Mouse (Mus musculus): Measurements from ENCODE around the gene Trim10. TPM values are rescaled to one million over a fixed set of nuclear protein-coding genes. Genes with fewer than 3 reads are reported as not detected.

Trim10 gene
- polyA plus RNA-seq, 1 experiment from 2014 or later = 5.9 TPM

GRCm38 (mm10) chr17:36900691-36901090, 31.3 kb downstream of the Trim10 start:
- no peak for ATAC-seq (replicated peaks; ENCODE audit: insufficient number of reproducible peaks, low FRiP score, low TSS enrichment, low read depth)
- WGBS = 35% methylated on average over 1 of the region's 1 CpGs
- H3K27me3 ChIP-seq (ENCODE audit: control insufficient read depth, insufficient read depth, low read length) = no peaks in the 10 kb centered on the region

DNA sequence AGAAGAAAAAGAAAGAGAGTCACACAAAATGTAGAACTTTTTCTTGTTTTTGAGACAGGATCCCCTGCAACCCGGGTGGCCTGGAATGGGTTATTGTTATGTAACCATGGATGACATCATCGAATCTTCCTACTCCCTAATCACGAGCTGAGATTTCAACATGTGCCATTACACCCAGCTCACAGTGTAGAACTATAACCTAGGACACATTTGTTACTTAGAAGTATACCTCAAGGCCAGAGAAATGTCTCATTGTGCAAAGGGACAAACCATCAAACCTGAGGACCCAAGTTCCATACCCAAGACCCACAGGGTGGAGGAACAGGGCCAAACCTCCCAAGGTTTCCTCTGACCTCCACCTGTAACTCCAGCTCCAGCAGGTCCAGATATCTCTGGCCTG, 34.3 kb downstream of the Trim10 start:
- Histone ChIP-seq H3K4me2 (ENCODE audit: low read depth, low read length) (no peak overlapping the region), H3K27me3 (ENCODE audit: control insufficient read depth, insufficient read depth, low read length) (no peaks in the 10 kb centered on the region), H3K36me3 (replicated peaks; ENCODE audit: control insufficient read depth, insufficient read depth, low read depth, low read length) (no peaks in the 10 kb centered on the region), H3K9me3 (replicated peaks; ENCODE audit: control insufficient read depth, low read length) (no peaks in the 10 kb centered on the region), H3K4me1 (ENCODE audit: control insufficient read depth, insufficient read depth, low read length) (no peaks in the 10 kb centered on the region), H3K27ac (replicated peaks; ENCODE audit: low read depth, low read length) (no peak overlapping the region), H3K9ac (replicated peaks; ENCODE audit: low read length) (no peak overlapping the region), H3K4me3 (ENCODE audit: low read depth, low read length) (no peak overlapping the region)
- ATAC-seq (replicated peaks; ENCODE audit: insufficient number of reproducible peaks, low FRiP score, low TSS enrichment, low read depth) = no peak
- DNase-seq (ENCODE audit: low spot score) = no peak
- WGBS = 70% methylated on average over 3 of the region's 3 CpGs

More at GRCm38 (mm10) chr17:36900691-36901090, 31.3 kb downstream of the Trim10 start:
- Histone ChIP-seq H3K27ac (replicated peaks; ENCODE audit: low read depth, low read length) (no peak overlapping the region), H3K4me1 (ENCODE audit: control insufficient read depth, insufficient read depth, low read length) (no peaks in the 10 kb centered on the region), H3K9ac (replicated peaks; ENCODE audit: low read length) (no peak overlapping the region), H3K9me3 (replicated peaks; ENCODE audit: control insufficient read depth, low read length) (no peaks in the 10 kb centered on the region), H3K36me3 (replicated peaks; ENCODE audit: control insufficient read depth, insufficient read depth, low read depth, low read length) (no peaks in the 10 kb centered on the region), H3K4me3 (ENCODE audit: low read depth, low read length) (no peak overlapping the region), H3K4me2 (ENCODE audit: low read depth, low read length) (no peak overlapping the region)
- DNase-seq (ENCODE audit: low spot score) = no peak

DNA sequence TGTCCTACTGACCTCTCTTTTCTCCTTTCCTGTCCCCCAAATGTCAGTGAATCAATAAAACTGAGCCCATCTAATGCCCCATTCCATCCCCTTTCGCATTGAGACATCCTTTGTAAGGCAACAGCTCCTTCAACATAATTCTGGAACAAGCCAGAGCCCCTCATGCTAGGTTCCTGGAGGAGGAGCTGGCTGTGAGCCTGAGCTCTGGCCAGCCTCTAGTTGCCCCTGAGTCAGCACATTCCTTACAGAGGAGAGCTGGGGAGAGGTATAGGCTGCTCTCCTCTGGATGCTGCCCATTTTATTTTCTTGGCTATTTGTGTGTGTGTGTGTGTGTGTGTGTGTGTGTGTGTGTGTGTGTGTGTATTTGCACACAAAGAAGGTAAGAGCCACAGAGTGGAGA, 38.9 kb downstream of the Trim10 start:
- Histone ChIP-seq H3K27me3 (ENCODE audit: control insufficient read depth, insufficient read depth, low read length) (no peaks in the 10 kb centered on the region), H3K4me1 (ENCODE audit: control insufficient read depth, insufficient read depth, low read length) (no peaks in the 10 kb centered on the region), H3K9ac (replicated peaks; ENCODE audit: low read length) (no peak overlapping the region), H3K27ac (replicated peaks; ENCODE audit: low read depth, low read length) (no peak overlapping the region), H3K4me3 (ENCODE audit: low read depth, low read length) (no peak overlapping the region), H3K4me2 (ENCODE audit: low read depth, low read length) (no peak overlapping the region), H3K9me3 (replicated peaks; ENCODE audit: control insufficient read depth, low read length) (no peaks in the 10 kb centered on the region), H3K36me3 (replicated peaks; ENCODE audit: control insufficient read depth, insufficient read depth, low read depth, low read length) (no peaks in the 10 kb centered on the region)
- ATAC-seq (replicated peaks; ENCODE audit: insufficient number of reproducible peaks, low FRiP score, low TSS enrichment, low read depth) (no peak), DNase-seq (ENCODE audit: low spot score) (peak; percentile 11)
- WGBS = 42% methylated on average over 1 of the region's 1 CpGs

DNA sequence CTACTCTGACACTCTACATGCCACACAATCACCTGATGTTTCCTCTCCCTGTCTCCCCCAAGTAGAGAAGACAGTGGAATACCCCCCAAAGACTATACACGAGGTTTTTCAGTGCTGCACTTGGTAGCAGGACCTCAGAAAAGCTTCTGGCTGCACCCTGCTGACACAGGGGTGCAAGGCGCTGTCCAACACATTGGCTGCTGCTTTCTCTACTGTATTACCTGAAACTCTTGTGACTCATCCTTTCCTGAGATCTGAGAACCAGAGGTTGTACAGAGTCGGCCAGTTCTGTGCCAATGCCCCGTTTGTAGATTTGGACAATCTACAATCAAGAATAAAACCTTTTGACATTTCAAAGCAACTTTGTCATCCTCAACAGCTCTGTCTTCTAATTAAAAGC, 40.4 kb downstream of the Trim10 start:
- 54% methylated on average over 4 of the region's 4 CpGs for WGBS
- DNase-seq (ENCODE audit: low spot score) = no peak
- H3K9ac ChIP-seq (replicated peaks; ENCODE audit: low read length) = no peak overlapping the region
- H3K36me3 ChIP-seq (replicated peaks; ENCODE audit: control insufficient read depth, insufficient read depth, low read depth, low read length) = no peaks in the 10 kb centered on the region
- H3K27ac ChIP-seq (replicated peaks; ENCODE audit: low read depth, low read length) = no peak overlapping the region
- no peak overlapping the region for H3K4me3 ChIP-seq (ENCODE audit: low read depth, low read length)
- H3K4me1 ChIP-seq (ENCODE audit: control insufficient read depth, insufficient read depth, low read length) = no peaks in the 10 kb centered on the region
- no peaks in the 10 kb centered on the region for H3K27me3 ChIP-seq (ENCODE audit: control insufficient read depth, insufficient read depth, low read length)
- H3K4me2 ChIP-seq (ENCODE audit: low read depth, low read length) = no peak overlapping the region; the same call in 1 of the 2 replicates
- no peaks in the 10 kb centered on the region for H3K9me3 ChIP-seq (replicated peaks; ENCODE audit: control insufficient read depth, low read length)
- ATAC-seq (replicated peaks; ENCODE audit: insufficient number of reproducible peaks, low FRiP score, low TSS enrichment, low read depth) = no peak

GRCm38 (mm10) chr17:36912031-36912430, 42.7 kb downstream of the Trim10 start:
- ATAC-seq (replicated peaks; ENCODE audit: insufficient number of reproducible peaks, low FRiP score, low TSS enrichment, low read depth) (no peak), DNase-seq (ENCODE audit: low spot score) (no peak)
- Histone ChIP-seq H3K4me3 (ENCODE audit: low read depth, low read length) (no peak overlapping the region), H3K4me2 (ENCODE audit: low read depth, low read length) (no peak overlapping the region), H3K36me3 (replicated peaks; ENCODE audit: control insufficient read depth, insufficient read depth, low read depth, low read length) (no peaks in the 10 kb centered on the region), H3K27ac (replicated peaks; ENCODE audit: low read depth, low read length) (no peak overlapping the region), H3K27me3 (ENCODE audit: control insufficient read depth, insufficient read depth, low read length) (no peaks in the 10 kb centered on the region), H3K9ac (replicated peaks; ENCODE audit: low read length) (no peak overlapping the region), H3K9me3 (replicated peaks; ENCODE audit: control insufficient read depth, low read length) (no peaks in the 10 kb centered on the region), H3K4me1 (ENCODE audit: control insufficient read depth, insufficient read depth, low read length) (no peaks in the 10 kb centered on the region)
- WGBS = 53% methylated on average over 2 of the region's 2 CpGs

GRCm38 (mm10) chr17:36914108-36914507, 44.7 kb downstream of the Trim10 start:
- Histone ChIP-seq H3K4me1 (ENCODE audit: control insufficient read depth, insufficient read depth, low read length) (no peaks in the 10 kb centered on the region), H3K36me3 (replicated peaks; ENCODE audit: control insufficient read depth, insufficient read depth, low read depth, low read length) (no peaks in the 10 kb centered on the region), H3K27ac (replicated peaks; ENCODE audit: low read depth, low read length) (no peak overlapping the region), H3K4me2 (ENCODE audit: low read depth, low read length) (no peak overlapping the region), H3K27me3 (ENCODE audit: control insufficient read depth, insufficient read depth, low read length) (no peaks in the 10 kb centered on the region), H3K4me3 (ENCODE audit: low read depth, low read length) (no peak overlapping the region), H3K9ac (replicated peaks; ENCODE audit: low read length) (no peak overlapping the region), H3K9me3 (replicated peaks; ENCODE audit: control insufficient read depth, low read length) (no peaks in the 10 kb centered on the region)
- peak; percentile 85 for DNase-seq (ENCODE audit: low spot score)
- no peak for ATAC-seq (replicated peaks; ENCODE audit: insufficient number of reproducible peaks, low FRiP score, low TSS enrichment, low read depth)
- 15% methylated on average over 2 of the region's 2 CpGs for WGBS

DNA sequence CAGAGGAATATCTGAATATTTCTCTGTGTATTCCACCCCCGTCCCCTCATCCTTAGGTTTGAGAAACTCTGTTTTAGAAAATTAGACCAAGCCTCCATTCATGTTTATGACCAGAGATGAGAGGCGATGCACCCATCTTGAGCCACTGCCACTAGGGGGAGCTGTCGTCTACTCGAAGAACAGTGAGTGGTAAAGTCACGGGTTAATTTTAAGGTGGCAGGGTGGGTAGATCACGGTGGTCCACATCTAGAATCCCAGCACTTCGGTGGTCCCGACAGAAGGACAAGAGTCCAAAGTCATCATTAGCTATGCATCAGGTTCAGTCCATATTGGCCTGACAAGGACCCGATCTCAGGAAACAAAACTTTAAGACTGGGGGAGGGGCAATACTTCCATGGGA, 45.7 kb downstream of the Trim10 start:
- no peak overlapping the region for H3K9ac ChIP-seq (replicated peaks; ENCODE audit: low read length)
- ATAC-seq (replicated peaks; ENCODE audit: insufficient number of reproducible peaks, low FRiP score, low TSS enrichment, low read depth) = no peak
- peak; percentile 70 for DNase-seq (ENCODE audit: low spot score)
- no peak overlapping the region for H3K27ac ChIP-seq (replicated peaks; ENCODE audit: low read depth, low read length)
- no peak overlapping the region for H3K4me3 ChIP-seq (ENCODE audit: low read depth, low read length)
- no peaks in the 10 kb centered on the region for H3K9me3 ChIP-seq (replicated peaks; ENCODE audit: control insufficient read depth, low read length)
- no peak overlapping the region for H3K4me2 ChIP-seq (ENCODE audit: low read depth, low read length)
- H3K36me3 ChIP-seq (replicated peaks; ENCODE audit: control insufficient read depth, insufficient read depth, low read depth, low read length) = no peaks in the 10 kb centered on the region
- no peaks in the 10 kb centered on the region for H3K4me1 ChIP-seq (ENCODE audit: control insufficient read depth, insufficient read depth, low read length)
- no peaks in the 10 kb centered on the region for H3K27me3 ChIP-seq (ENCODE audit: control insufficient read depth, insufficient read depth, low read length)
- 13% methylated on average over 9 of the region's 9 CpGs for WGBS

DNA sequence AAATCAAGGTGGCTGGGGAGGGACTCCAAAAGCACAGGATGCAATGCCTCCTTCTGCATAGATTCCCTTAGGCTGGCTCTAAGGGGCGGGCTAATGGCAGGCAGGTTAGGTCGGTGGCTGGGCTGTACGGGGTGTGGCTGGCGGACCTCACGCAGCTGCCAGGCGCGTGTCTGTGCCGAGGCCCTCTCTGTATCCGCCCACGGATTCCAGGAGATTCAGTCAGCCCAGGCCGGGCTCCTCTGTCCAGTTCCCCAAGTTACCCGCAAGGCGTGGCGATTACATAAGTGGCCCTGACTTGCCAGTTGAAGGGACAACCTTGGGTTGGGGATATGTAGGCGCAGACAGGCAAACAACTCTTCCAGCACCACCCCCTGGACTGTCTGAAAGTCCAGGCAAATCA, 50.9 kb downstream of the Trim10 start:
- Histone ChIP-seq H3K36me3 (replicated peaks; ENCODE audit: control insufficient read depth, insufficient read depth, low read depth, low read length) (no peaks in the 10 kb centered on the region), H3K27me3 (ENCODE audit: control insufficient read depth, insufficient read depth, low read length) (no peaks in the 10 kb centered on the region), H3K9ac (replicated peaks; ENCODE audit: low read length) (no peak overlapping the region), H3K4me2 (ENCODE audit: low read depth, low read length) (no peak overlapping the region), H3K27ac (replicated peaks; ENCODE audit: low read depth, low read length) (no peak overlapping the region), H3K4me1 (ENCODE audit: control insufficient read depth, insufficient read depth, low read length) (no peaks in the 10 kb centered on the region), H3K4me3 (ENCODE audit: low read depth, low read length) (no peak overlapping the region), H3K9me3 (replicated peaks; ENCODE audit: control insufficient read depth, low read length) (no peaks in the 10 kb centered on the region)
- 50% methylated on average over 15 of the region's 15 CpGs for WGBS
- DNase-seq (ENCODE audit: low spot score) (no peak), ATAC-seq (replicated peaks; ENCODE audit: insufficient number of reproducible peaks, low FRiP score, low TSS enrichment, low read depth) (no peak)

Measured in embryonic facial prominence, embryonic 11.5 days (tissue).